Mouse (Mus musculus) embryonic facial prominence, embryonic 15.5 days (tissue): ENCODE data around the gene Zfp655. TPM values are rescaled to one million over a fixed set of nuclear protein-coding genes. Genes with fewer than 3 reads are reported as not detected.

Source experiments
- ATAC-seq: fragments of 200-750 bp; cut with Nextera tagmentation; 2 replicates; pipeline ENCODE4 v1.8.0; 2017; ENCODE audit warnings: low read depth, moderate TSS enrichment; ENCODE audit not compliant: insufficient number of reproducible peaks, low FRiP score, low TSS enrichment
- H3K27ac ChIP-seq: fragments of 300-500 bp; sonication (generic); replicated peaks from 2 replicates; pipeline ENCODE4 v1.5.1; 2015; ENCODE audit warnings: mild to moderate bottlenecking, inconsistent platforms
- H3K27me3 ChIP-seq: fragments of 300-500 bp; sonication (generic); 2 replicates; pipeline ENCODE4 v1.6.1; 2015; ENCODE audit warnings: inconsistent platforms
- H3K36me3 ChIP-seq: fragments of 300-500 bp; sonication (generic); 2 replicates; pipeline ENCODE4 v1.6.1; 2015; ENCODE audit warnings: mild to moderate bottlenecking, inconsistent platforms
- H3K4me1 ChIP-seq: fragments of 300-500 bp; sonication (generic); 2 replicates; pipeline ENCODE4 v1.6.1; 2015; ENCODE audit warnings: inconsistent platforms
- H3K4me2 ChIP-seq: fragments of 300-500 bp; sonication (generic); replicated peaks from 2 replicates; pipeline ENCODE4 v1.6.1; 2015; ENCODE audit warnings: mild to moderate bottlenecking, inconsistent platforms
- H3K4me3 ChIP-seq: fragments of 300-500 bp; sonication (generic); replicated peaks from 2 replicates; pipeline ENCODE4 v1.5.1; 2015; ENCODE audit warnings: mild to moderate bottlenecking, inconsistent platforms
- H3K9ac ChIP-seq: fragments of 300-500 bp; sonication (generic); 2 replicates; pipeline ENCODE4 v1.6.1; 2015; ENCODE audit warnings: inconsistent platforms
- H3K9me3 ChIP-seq: fragments of 300-500 bp; sonication (generic); replicated peaks from 2 replicates; pipeline ENCODE4 v1.6.1; 2016; ENCODE audit warnings: inconsistent platforms
- WGBS: fragments of 180-500 bp; shearing (Covaris S2); methylation state at CpG from one replicate; pipeline ENCODE4 v1.1.7; 2015; 5-methylcytosine and 5-hydroxymethylcytosine counted together
- polyA plus RNA-seq: library from polyadenylated mRNA; unstranded; fragments of >200 nt; fragmentation: Nextera tagmentation; extraction: Ambion mirVana; gene quantifications from 2 replicates; pipeline ENCODE4 v1.2.1, GENCODE M21; 2015

The Zfp655 gene
- polyA plus RNA-seq, 1 experiment from 2014 or later = 37.1 TPM

DNA sequence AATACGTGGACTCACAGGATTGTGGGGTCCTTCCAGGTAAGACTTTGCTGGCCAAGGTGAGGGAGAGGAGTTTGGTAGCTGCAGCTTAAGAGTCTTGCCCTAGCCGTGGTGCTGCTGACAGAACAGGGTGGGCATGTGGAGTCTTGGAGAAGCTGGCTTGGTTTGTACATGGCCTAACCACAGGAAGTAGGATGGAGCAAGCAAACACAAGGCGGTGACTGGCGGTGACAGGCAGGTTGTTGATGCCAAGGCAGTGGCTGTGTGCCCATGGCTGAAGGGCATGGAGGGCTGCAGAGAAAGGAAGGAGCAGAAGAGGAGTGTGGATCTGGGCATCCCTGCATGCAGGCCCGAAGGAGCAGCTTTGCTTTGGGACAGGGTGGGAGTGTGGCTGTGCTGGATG is 56.9 kb downstream of the Zfp655 start:
- Histone ChIP-seq H3K9ac (no peak overlapping the region), H3K4me2 (no peak overlapping the region), H3K27me3 (no peaks in the 10 kb centered on the region), H3K36me3 (peaks cover 91% of the 10 kb centered on the region), H3K4me3 (no peak overlapping the region), H3K9me3 (no peaks in the 10 kb centered on the region), H3K27ac (no peak overlapping the region), H3K4me1 (no peaks in the 10 kb centered on the region)
- WGBS = 92% methylated on average over 5 of the region's 5 CpGs
- no peak for ATAC-seq

DNA sequence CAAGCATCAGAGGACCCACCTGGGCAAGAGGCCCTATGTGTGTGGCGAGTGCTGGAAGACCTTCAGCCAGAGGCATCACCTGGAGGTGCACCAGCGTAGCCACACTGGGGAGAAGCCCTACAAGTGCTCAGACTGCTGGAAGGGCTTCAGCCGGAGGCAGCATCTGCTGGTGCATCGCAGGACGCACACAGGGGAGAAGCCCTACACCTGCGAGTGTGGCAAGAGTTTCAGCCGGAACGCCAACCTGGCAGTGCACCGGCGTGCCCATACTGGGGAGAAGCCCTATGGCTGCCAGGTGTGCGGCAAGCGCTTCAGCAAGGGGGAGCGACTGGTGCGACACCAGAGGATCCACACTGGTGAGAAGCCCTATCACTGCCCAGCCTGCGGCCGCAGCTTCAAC is 59.2 kb downstream of the Zfp655 start:
- WGBS = 97% methylated on average over 16 of the region's 16 CpGs
- Histone ChIP-seq H3K36me3 (peaks cover 70% of the 10 kb centered on the region), H3K9ac (no peak overlapping the region), H3K27me3 (no peaks in the 10 kb centered on the region), H3K27ac (no peak overlapping the region), H3K9me3 (no peaks in the 10 kb centered on the region), H3K4me1 (no peaks in the 10 kb centered on the region), H3K4me2 (no peak overlapping the region), H3K4me3 (no peak overlapping the region)
- ATAC-seq = no peak

- H3K4me2 ChIP-seq = no peak overlapping the region
- no peak overlapping the region for H3K9ac ChIP-seq
- WGBS = 91% methylated on average over 6 of the region's 6 CpGs
- H3K27me3 ChIP-seq = no peaks in the 10 kb centered on the region
- H3K9me3 ChIP-seq = no peaks in the 10 kb centered on the region
- no peaks in the 10 kb centered on the region for H3K4me1 ChIP-seq
- H3K27ac ChIP-seq = no peak overlapping the region
- no peak overlapping the region for H3K4me3 ChIP-seq
- H3K36me3 ChIP-seq = peaks cover 53% of the 10 kb centered on the region
- no peak for ATAC-seq
These were observed 60.9 kb downstream of the Zfp655 start for GRCm38 (mm10) chr5:145292398-145292797.

Other genes with a start within 250 kb of the Zfp655 start
- not detected in 2 replicates for gene Gm4871, start 199.0 kb upstream of the Zfp655 start, polyA plus RNA-seq
- 0.14 and 0.15 TPM in 2 replicates for gene 1700018F24Rik, start 188.7 kb upstream of the Zfp655 start, polyA plus RNA-seq
- 143 and 147 TPM in 2 replicates for gene Arpc1a, start 147.9 kb upstream of the Zfp655 start, polyA plus RNA-seq
- not detected in 2 replicates for gene Kpna7, start 147.7 kb upstream of the Zfp655 start, polyA plus RNA-seq
- gene Arpc1b, start 117.5 kb upstream of the Zfp655 start, polyA plus RNA-seq = 310 and 324 TPM in 2 replicates
- gene Pdap1, start 91.5 kb upstream of the Zfp655 start, polyA plus RNA-seq = 93.7 and 108 TPM in 2 replicates
- gene Bud31, start 91.4 kb upstream of the Zfp655 start, polyA plus RNA-seq = 178 and 183 TPM in 2 replicates
- gene Ptcd1, start 64.6 kb upstream of the Zfp655 start, polyA plus RNA-seq = 16.9 and 18.0 TPM in 2 replicates
- 46.3 and 47.6 TPM in 2 replicates for gene Cpsf4, start 64.5 kb upstream of the Zfp655 start, polyA plus RNA-seq
- gene Atp5j2, start 39.7 kb upstream of the Zfp655 start, polyA plus RNA-seq = 616 and 640 TPM in 2 replicates
- 11.8 and 12.5 TPM in 2 replicates for gene Zkscan14, start 29.8 kb upstream of the Zfp655 start, polyA plus RNA-seq
- gene Zkscan5, start 27.2 kb upstream of the Zfp655 start, polyA plus RNA-seq = 13.6 and 13.7 TPM in 2 replicates
- 0.61 and 0.83 TPM in 2 replicates for gene Zscan25, start 48.8 kb downstream of the Zfp655 start, polyA plus RNA-seq
- gene Cyp3a57, start 113.6 kb downstream of the Zfp655 start, polyA plus RNA-seq = not detected in 2 replicates
- gene Cyp3a16, start 238.0 kb downstream of the Zfp655 start, polyA plus RNA-seq = not detected in 2 replicates